Mouse (Mus musculus) intestine, postnatal 0 days (tissue): ENCODE measurements around the gene Lrrc15. TPM values are rescaled to one million over a fixed set of nuclear protein-coding genes. Genes with fewer than 3 reads are reported as not detected.

Source experiments
- ATAC-seq: fragments of 200-750 bp; cut with Nextera tagmentation; 2 replicates; pipeline ENCODE4 v1.8.0; 2017; ENCODE audit warnings: mild to moderate bottlenecking, moderate TSS enrichment, moderate library complexity
- H3K27ac ChIP-seq: fragments of 300-500 bp; sonication (generic); 2 replicates; pipeline ENCODE4 v1.5.1; 2014; ENCODE audit warnings: mild to moderate bottlenecking, low read depth, low read length, moderate library complexity
- H3K27me3 ChIP-seq: fragments of 300-500 bp; sonication (generic); replicated peaks from 2 replicates; pipeline ENCODE4 v1.6.1; 2014; ENCODE audit warnings: low read length, mixed read lengths; ENCODE audit not compliant: control insufficient read depth, insufficient read depth
- H3K36me3 ChIP-seq: fragments of 300-500 bp; sonication (generic); 2 replicates; pipeline ENCODE4 v1.6.1; 2014; ENCODE audit warnings: mild to moderate bottlenecking, moderate library complexity; ENCODE audit not compliant: control insufficient read depth, insufficient read depth
- H3K4me1 ChIP-seq: fragments of 300-500 bp; sonication (generic); replicated peaks from 2 replicates; pipeline ENCODE4 v1.6.1; 2014; ENCODE audit warnings: antibody characterized with exemption, low read length, mixed read lengths; ENCODE audit not compliant: control insufficient read depth, insufficient read depth
- H3K4me2 ChIP-seq: fragments of 300-500 bp; sonication (generic); replicated peaks from 2 replicates; pipeline ENCODE4 v1.6.1; 2014; ENCODE audit warnings: low read depth, mild to moderate bottlenecking, moderate library complexity
- H3K4me3 ChIP-seq: fragments of 300-500 bp; sonication (generic); 2 replicates; pipeline ENCODE4 v1.5.1; 2014; ENCODE audit warnings: low read depth, low read length
- H3K9ac ChIP-seq: fragments of 300-500 bp; sonication (generic); 2 replicates; pipeline ENCODE4 v1.6.1; 2014; ENCODE audit warnings: mild to moderate bottlenecking, low read depth, low read length
- H3K9me3 ChIP-seq: fragments of 300-500 bp; sonication (generic); 2 replicates; pipeline ENCODE4 v1.6.1; 2016; ENCODE audit warnings: mixed run types; ENCODE audit not compliant: control insufficient read depth
- CTCF ChIP-seq: sonication (generic); IDR thresholded peaks from 2 replicates; pipeline ENCODE4 v1.5.1; 2016; ENCODE audit warnings: low read depth, mild to moderate bottlenecking, control low read depth, antibody characterized with exemption, moderate library complexity
- WGBS: fragments of 180-500 bp; shearing (Covaris S2); extraction: QIAGEN DNeasy Blood & Tissue Kit; methylation state at CpG from one replicate; pipeline ENCODE4 v1.1.7; 2014; 5-methylcytosine and 5-hydroxymethylcytosine counted together
- polyA plus RNA-seq: library from polyadenylated mRNA; unstranded; fragments of >200 nt; fragmentation: Nextera tagmentation; extraction: Ambion mirVana; gene quantifications from 2 replicates; pipeline ENCODE4 v1.2.1, GENCODE M21; 2015

The Lrrc15 gene
- polyA plus RNA-seq, 1 experiment from 2014 or later: 0.30 TPM

DNA sequence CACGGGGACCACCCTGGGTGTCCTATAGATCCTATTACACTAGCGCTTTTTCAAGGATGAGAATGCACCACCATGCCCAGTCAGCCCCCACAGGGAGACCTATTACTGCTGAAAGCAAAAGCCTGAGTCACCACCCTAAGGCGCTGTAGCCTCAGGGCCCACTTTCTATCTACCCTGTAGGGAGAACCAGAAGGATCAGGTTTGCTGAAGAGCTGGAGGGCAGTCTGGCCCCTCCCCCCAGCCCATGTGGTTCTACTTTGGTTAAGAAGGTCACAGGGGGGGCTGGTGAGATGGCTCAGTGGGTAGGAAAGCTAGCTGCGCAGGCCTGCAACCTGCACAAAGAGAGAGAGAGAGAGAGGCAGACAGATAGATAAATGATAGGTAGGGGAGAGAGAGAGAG lies 2.6 kb upstream of the Lrrc15 start:
- H3K9ac ChIP-seq: no peak overlapping the region
- H3K27me3 ChIP-seq: peaks cover 16% of the 10 kb centered on the region
- no peak for ATAC-seq
- 85% methylated on average over 4 of the region's 4 CpGs for WGBS
- H3K9me3 ChIP-seq: no peaks in the 10 kb centered on the region
- H3K4me2 ChIP-seq: no peak overlapping the region
- H3K4me3 ChIP-seq: no peak overlapping the region
- no peak overlapping the region for H3K27ac ChIP-seq
- no peak for TF ChIP-seq CTCF
- H3K4me1 ChIP-seq: peaks cover 3% of the 10 kb centered on the region; the same call in 1 of the 2 replicates
- H3K36me3 ChIP-seq: no peaks in the 10 kb centered on the region

DNA sequence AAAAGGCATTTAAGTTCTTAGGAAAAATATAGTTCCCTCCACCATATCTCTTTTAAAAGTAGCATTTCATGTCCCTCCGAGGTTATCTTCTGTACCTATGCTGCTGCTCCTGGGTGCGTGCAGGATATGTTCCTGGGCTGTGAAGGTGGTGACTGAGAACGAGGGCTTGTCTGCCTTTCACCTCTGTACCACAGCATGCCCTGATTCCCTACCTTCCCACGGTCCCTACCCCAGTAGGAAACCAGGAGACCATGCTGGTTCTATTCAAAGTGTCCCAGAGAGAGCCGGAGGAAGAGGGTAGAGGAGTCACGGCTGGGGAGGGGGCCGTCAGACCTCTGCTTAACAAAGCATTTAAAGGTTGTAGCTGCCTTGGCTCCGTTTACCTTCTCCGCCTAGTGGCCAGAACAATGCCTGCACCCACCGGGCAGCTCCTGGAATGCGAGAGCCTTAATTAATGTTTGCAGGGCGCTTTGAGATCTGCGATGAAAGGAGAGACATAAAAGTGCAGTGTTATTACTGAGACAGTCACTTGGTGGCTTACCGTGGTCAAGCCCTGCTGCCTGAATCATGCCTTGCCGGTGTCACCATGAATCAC lies 784 bp upstream of the Lrrc15 start:
- H3K4me1 ChIP-seq: peaks cover 3% of the 10 kb centered on the region; the same call in 1 of the 2 replicates
- no peaks in the 10 kb centered on the region for H3K36me3 ChIP-seq
- TF ChIP-seq CTCF: peak; percentile 88
- H3K9me3 ChIP-seq: no peaks in the 10 kb centered on the region
- no peak overlapping the region for H3K27ac ChIP-seq
- WGBS: 1% methylated on average over 15 of the region's 15 CpGs
- peak overlapping the region; percentile 48 for H3K4me2 ChIP-seq
- no peak for ATAC-seq
- no peak overlapping the region for H3K9ac ChIP-seq
- H3K27me3 ChIP-seq: peaks cover 20% of the 10 kb centered on the region
- peak overlapping the region; percentile 14 for H3K4me3 ChIP-seq

DNA sequence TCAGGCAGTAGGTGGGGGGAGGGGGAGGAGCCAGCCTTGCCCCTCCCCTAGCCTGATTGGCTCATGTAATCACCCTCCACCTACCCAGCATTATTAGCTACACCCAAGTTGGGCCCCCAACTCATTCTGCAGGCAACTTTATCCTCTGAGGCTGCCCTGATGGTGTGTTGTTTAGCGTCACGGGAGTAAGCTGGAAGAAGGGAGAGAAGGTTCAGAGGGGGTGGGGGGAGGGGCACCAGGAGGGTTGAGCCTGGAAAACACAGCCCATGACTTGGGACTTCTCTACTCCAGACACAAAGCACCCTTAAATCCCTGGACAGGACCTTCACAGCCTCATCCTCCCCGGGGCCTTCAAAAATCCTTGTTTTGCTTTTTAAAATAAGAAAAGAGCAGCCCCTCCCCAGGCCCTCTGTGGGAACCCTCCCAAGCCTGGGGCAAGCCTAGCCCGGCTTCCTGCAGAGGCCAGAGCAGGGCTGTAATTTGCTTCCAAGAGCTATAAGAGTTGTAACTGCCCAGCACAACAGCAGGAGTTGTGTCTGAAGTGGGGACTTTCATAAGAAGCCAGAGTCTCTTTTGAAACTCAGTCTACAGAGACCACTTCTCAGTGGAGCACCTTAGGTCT lies 2.3 kb downstream of the Lrrc15 start:
- H3K27ac ChIP-seq: no peak overlapping the region
- H3K9ac ChIP-seq: no peak overlapping the region
- H3K4me3 ChIP-seq: no peak overlapping the region
- WGBS: 31% methylated on average over 4 of the region's 4 CpGs
- no peak for TF ChIP-seq CTCF
- H3K4me1 ChIP-seq: peaks cover 3% of the 10 kb centered on the region; the same call in 1 of the 2 replicates
- no peaks in the 10 kb centered on the region for H3K36me3 ChIP-seq
- no peak for ATAC-seq
- H3K4me2 ChIP-seq: no peak overlapping the region
- peaks cover 20% of the 10 kb centered on the region for H3K27me3 ChIP-seq
- H3K9me3 ChIP-seq: no peaks in the 10 kb centered on the region

DNA sequence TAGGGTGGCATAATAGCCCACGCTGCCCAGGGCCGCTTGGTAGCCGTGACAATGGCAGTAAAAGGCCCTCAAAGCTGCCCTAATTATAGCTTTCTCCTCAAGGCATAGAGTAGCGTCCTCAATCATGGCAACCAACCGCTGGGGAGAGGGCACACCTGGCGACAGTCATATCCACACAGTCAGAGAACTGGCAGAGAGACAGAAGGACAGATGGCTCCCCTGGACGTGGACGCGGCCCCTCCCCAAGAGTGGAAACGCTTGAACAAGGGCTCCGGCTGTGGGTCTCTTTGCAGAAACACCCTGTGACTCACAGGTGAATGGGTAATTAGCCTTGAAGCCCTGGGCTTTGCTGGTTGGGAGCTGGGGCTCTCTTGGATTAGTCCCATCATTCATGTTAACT lies 4.7 kb downstream of the Lrrc15 start:
- no peaks in the 10 kb centered on the region for H3K4me1 ChIP-seq
- no peak for ATAC-seq
- no peak overlapping the region for H3K4me3 ChIP-seq

DNA sequence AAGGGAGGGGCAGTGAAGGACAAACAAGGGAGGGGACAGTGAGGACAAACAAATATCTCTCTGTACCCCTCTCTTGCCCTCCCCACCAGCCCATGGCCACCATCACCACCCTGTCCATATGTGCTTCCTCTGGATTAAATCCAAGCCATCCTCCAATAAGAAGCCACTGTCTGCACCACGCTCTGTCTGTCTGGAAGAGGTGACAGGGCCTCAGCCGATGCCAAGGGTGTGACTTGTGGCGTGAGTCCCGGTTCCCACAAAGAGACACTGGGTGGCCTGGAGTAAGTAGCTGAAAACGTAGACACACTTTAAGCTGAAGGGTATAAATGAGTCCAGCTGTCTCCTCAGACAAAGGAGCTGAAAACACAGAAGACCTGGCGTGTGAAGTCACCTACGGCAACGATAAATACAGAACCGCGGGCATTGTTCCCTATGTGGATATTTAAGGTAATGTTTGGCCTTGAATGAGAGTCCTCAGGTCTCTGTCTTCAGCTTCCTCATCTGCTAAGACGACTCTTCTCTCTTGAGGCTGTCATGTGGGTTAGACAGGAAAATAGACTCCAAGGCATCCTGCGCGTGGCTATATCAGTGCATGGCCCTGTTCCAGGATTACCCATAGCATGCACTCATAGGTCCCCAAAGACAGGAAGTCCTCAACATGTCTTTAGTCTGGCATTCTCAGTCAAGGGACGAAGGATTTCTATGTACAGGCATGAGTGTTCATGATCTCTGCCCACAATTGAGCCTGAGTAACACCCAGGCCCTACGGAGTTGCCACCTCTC lies 7.3 kb downstream of the Lrrc15 start:
- no peak for ATAC-seq
- no peak for TF ChIP-seq CTCF
- no peak overlapping the region for H3K27ac ChIP-seq
- 74% methylated on average over 15 of the region's 15 CpGs for WGBS
- H3K4me3 ChIP-seq: no peak overlapping the region
- no peaks in the 10 kb centered on the region for H3K36me3 ChIP-seq
- H3K9me3 ChIP-seq: no peaks in the 10 kb centered on the region
- H3K4me2 ChIP-seq: no peak overlapping the region
- no peaks in the 10 kb centered on the region for H3K4me1 ChIP-seq
- H3K9ac ChIP-seq: no peak overlapping the region
- 0 out of 2 replicates have a peak, but pooled peaks cover 4% of the 10 kb centered on the region for H3K27me3 ChIP-seq

More for the DNA sequence above, 4.7 kb downstream of the Lrrc15 start:
- 70% methylated on average over 11 of the region's 11 CpGs for WGBS
- H3K9me3 ChIP-seq: no peaks in the 10 kb centered on the region
- H3K4me2 ChIP-seq: no peak overlapping the region
- no peak overlapping the region for H3K27ac ChIP-seq
- no peaks in the 10 kb centered on the region for H3K36me3 ChIP-seq
- peaks cover 11% of the 10 kb centered on the region; the same call in 1 of the 2 replicates for H3K27me3 ChIP-seq
- TF ChIP-seq CTCF: no peak
- no peak overlapping the region for H3K9ac ChIP-seq

DNA sequence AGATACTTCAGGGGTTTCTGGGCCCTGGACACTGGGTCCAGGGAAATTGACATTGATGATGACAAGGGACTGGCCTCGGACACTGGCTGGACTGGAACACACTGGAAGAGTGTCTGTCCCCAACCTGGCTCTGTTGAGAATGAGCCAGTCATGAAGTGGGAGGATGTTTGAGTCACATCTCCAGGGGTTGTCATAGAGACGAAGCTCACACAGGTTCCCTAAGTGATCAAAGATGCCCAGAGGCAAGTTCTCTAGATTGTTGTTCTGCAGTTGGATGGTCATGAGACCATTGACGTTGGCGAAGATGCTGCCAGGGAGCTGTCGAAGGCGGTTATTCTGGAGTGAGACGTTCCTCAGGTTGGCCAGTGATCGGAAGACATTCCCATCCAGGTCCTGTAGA lies 10.0 kb downstream of the Lrrc15 start:
- H3K9ac ChIP-seq: no peak overlapping the region
- H3K9me3 ChIP-seq: no peaks in the 10 kb centered on the region
- H3K4me2 ChIP-seq: no peak overlapping the region
- WGBS: 92% methylated on average over 8 of the region's 8 CpGs
- H3K27ac ChIP-seq: no peak overlapping the region
- no peaks in the 10 kb centered on the region for H3K36me3 ChIP-seq
- H3K4me1 ChIP-seq: no peaks in the 10 kb centered on the region
- no peak for ATAC-seq
- TF ChIP-seq CTCF: no peak
- no peaks in the 10 kb centered on the region for H3K27me3 ChIP-seq
- no peak overlapping the region for H3K4me3 ChIP-seq
